Mouse (Mus musculus): ENCODE measurements around the gene Zkscan6. TPM values are rescaled to one million over a fixed set of nuclear protein-coding genes. Genes with fewer than 3 reads are reported as not detected.

The Zkscan6 gene
- polyA plus RNA-seq, 1 experiment = 10.3 TPM

DNA sequence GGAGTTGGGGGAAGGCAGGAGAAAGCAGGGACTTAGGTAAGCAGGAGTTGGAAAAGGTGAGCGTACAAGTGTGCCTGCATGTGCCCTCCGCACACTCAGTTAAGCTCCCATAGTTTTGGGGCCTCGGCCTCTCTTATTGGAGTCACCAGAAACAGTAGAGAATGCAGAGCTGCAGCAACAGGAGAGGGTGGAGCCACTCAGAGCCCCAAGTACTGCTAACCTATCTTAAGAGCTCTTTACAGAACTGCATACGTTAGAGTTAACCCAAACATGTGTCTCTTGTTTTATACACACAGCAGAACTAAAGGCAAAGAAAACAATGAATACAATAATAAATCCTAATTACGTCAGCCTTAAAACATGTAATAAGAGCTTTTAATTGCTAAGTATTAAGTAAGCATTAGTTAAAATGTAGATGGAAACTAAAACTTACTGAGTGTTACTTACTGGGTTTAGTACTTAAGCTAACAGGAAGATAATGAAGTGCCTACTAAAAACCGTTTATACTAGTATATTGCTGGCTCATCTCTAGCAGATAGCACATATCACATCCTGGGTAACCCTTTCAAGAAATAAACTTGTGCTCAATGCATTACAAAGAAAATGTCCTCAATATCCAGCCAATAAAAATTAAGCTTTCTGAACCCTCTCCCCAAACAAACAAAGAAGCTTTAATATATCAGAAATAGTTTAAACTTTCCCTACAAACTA, 32.9 kb upstream of the Zkscan6 start:
- Histone ChIP-seq H3K27ac (ENCODE audit: control insufficient read depth, insufficient read depth, low read depth, low read length) (no peak overlapping the region), H3K27me3 (ENCODE audit: control insufficient read depth, insufficient read depth, low read length) (no peaks in the 10 kb centered on the region), H3K4me3 (ENCODE audit: control insufficient read depth, low read depth, low read length) (no peak overlapping the region), H3K36me3 (ENCODE audit: control insufficient read depth, insufficient read depth, low read length) (no peaks in the 10 kb centered on the region), H3K4me1 (ENCODE audit: control insufficient read depth, insufficient read depth, low read length) (no peaks in the 10 kb centered on the region)
- TF ChIP-seq POLR2A (IDR thresholded peaks at IDR 0.05; ENCODE audit: control insufficient read depth, low read depth, low read length) (no peak), CTCF (IDR thresholded peaks at IDR 0.05; ENCODE audit: control insufficient read depth, insufficient read depth, insufficient replicate concordance, low read depth, low read length) (no peak)

DNA sequence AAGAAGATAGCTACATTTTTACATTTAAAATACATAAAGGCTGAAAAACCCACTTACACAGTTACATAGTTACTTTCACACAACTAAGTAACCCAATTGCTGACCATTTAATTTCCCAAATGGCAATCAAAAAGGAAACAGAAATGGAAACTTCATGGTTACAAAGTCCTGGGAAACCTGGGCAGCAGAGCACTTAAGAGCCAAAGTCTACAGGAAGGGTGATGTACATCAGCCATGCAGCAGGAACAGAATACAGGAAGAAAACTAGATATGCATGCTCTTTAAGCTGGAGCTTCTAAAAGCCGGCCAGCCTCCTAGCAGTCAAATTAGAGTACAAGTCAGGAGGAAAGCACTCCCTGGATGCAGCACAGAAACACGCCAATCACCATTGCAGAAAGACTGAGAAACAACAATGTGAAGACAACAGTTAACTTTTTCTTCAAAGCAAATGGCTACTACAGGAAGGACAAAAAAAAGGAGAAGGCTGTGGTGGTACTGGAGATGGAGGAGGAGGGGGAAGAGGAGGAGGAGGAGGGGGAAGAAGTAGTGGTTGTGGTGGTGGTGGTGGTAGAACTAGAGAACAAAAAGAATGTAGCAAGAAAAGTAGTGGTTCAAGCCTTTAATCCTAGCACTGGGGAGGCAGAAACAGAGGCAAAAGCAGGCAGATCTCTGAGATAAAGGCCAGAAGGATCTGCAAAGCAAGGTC, 29.9 kb upstream of the Zkscan6 start:
- Histone ChIP-seq H3K4me1 (ENCODE audit: control insufficient read depth, insufficient read depth, low read length) (no peaks in the 10 kb centered on the region), H3K36me3 (ENCODE audit: control insufficient read depth, insufficient read depth, low read length) (no peaks in the 10 kb centered on the region), H3K27me3 (ENCODE audit: control insufficient read depth, insufficient read depth, low read length) (no peaks in the 10 kb centered on the region), H3K27ac (ENCODE audit: control insufficient read depth, insufficient read depth, low read depth, low read length) (no peak overlapping the region), H3K4me3 (ENCODE audit: control insufficient read depth, low read depth, low read length) (no peak overlapping the region)
- TF ChIP-seq CTCF (IDR thresholded peaks at IDR 0.05; ENCODE audit: control insufficient read depth, insufficient read depth, insufficient replicate concordance, low read depth, low read length) (no peak), POLR2A (IDR thresholded peaks at IDR 0.05; ENCODE audit: control insufficient read depth, low read depth, low read length) (no peak)

GRCm38 (mm10) chr11:65777810-65778209, 29.2 kb upstream of the Zkscan6 start:
- no peak for TF ChIP-seq CTCF (IDR thresholded peaks at IDR 0.05; ENCODE audit: control insufficient read depth, insufficient read depth, insufficient replicate concordance, low read depth, low read length)
- TF ChIP-seq POLR2A (IDR thresholded peaks at IDR 0.05; ENCODE audit: control insufficient read depth, low read depth, low read length) = no peak
- no peaks in the 10 kb centered on the region for H3K36me3 ChIP-seq (ENCODE audit: control insufficient read depth, insufficient read depth, low read length)
- no peaks in the 10 kb centered on the region for H3K4me1 ChIP-seq (ENCODE audit: control insufficient read depth, insufficient read depth, low read length)
- no peaks in the 10 kb centered on the region for H3K27me3 ChIP-seq (ENCODE audit: control insufficient read depth, insufficient read depth, low read length)
- H3K4me3 ChIP-seq (ENCODE audit: control insufficient read depth, low read depth, low read length) = no peak overlapping the region
- H3K27ac ChIP-seq (ENCODE audit: control insufficient read depth, insufficient read depth, low read depth, low read length) = no peak overlapping the region

GRCm38 (mm10) chr11:65779066-65779465, 27.9 kb upstream of the Zkscan6 start:
- TF ChIP-seq POLR2A (IDR thresholded peaks at IDR 0.05; ENCODE audit: control insufficient read depth, low read depth, low read length) (no peak), CTCF (IDR thresholded peaks at IDR 0.05; ENCODE audit: control insufficient read depth, insufficient read depth, insufficient replicate concordance, low read depth, low read length) (no peak)
- no peaks in the 10 kb centered on the region for H3K27me3 ChIP-seq (ENCODE audit: control insufficient read depth, insufficient read depth, low read length)
- H3K36me3 ChIP-seq (ENCODE audit: control insufficient read depth, insufficient read depth, low read length) = no peaks in the 10 kb centered on the region
- no peaks in the 10 kb centered on the region for H3K4me1 ChIP-seq (ENCODE audit: control insufficient read depth, insufficient read depth, low read length)
- no peak overlapping the region for H3K27ac ChIP-seq (ENCODE audit: control insufficient read depth, insufficient read depth, low read depth, low read length)
- H3K4me3 ChIP-seq (ENCODE audit: control insufficient read depth, low read depth, low read length) = no peak overlapping the region

GRCm38 (mm10) chr11:65779578-65779977, 27.4 kb upstream of the Zkscan6 start:
- Histone ChIP-seq H3K27me3 (ENCODE audit: control insufficient read depth, insufficient read depth, low read length) (no peaks in the 10 kb centered on the region), H3K27ac (ENCODE audit: control insufficient read depth, insufficient read depth, low read depth, low read length) (no peak overlapping the region), H3K4me1 (ENCODE audit: control insufficient read depth, insufficient read depth, low read length) (no peaks in the 10 kb centered on the region), H3K4me3 (ENCODE audit: control insufficient read depth, low read depth, low read length) (no peak overlapping the region), H3K36me3 (ENCODE audit: control insufficient read depth, insufficient read depth, low read length) (no peaks in the 10 kb centered on the region)
- TF ChIP-seq CTCF (IDR thresholded peaks at IDR 0.05; ENCODE audit: control insufficient read depth, insufficient read depth, insufficient replicate concordance, low read depth, low read length) (no peak), POLR2A (IDR thresholded peaks at IDR 0.05; ENCODE audit: control insufficient read depth, low read depth, low read length) (no peak)

GRCm38 (mm10) chr11:65781596-65781995, 25.4 kb upstream of the Zkscan6 start:
- Histone ChIP-seq H3K4me1 (ENCODE audit: control insufficient read depth, insufficient read depth, low read length) (no peaks in the 10 kb centered on the region), H3K36me3 (ENCODE audit: control insufficient read depth, insufficient read depth, low read length) (no peaks in the 10 kb centered on the region), H3K27me3 (ENCODE audit: control insufficient read depth, insufficient read depth, low read length) (no peaks in the 10 kb centered on the region), H3K4me3 (ENCODE audit: control insufficient read depth, low read depth, low read length) (no peak overlapping the region), H3K27ac (ENCODE audit: control insufficient read depth, insufficient read depth, low read depth, low read length) (no peak overlapping the region)
- TF ChIP-seq POLR2A (IDR thresholded peaks at IDR 0.05; ENCODE audit: control insufficient read depth, low read depth, low read length) = no peak
- TF ChIP-seq CTCF (IDR thresholded peaks at IDR 0.05; ENCODE audit: control insufficient read depth, insufficient read depth, insufficient replicate concordance, low read depth, low read length) = no peak

GRCm38 (mm10) chr11:65786160-65786559, 20.8 kb upstream of the Zkscan6 start:
- Histone ChIP-seq H3K4me3 (ENCODE audit: control insufficient read depth, low read depth, low read length) (no peak overlapping the region), H3K27ac (ENCODE audit: control insufficient read depth, insufficient read depth, low read depth, low read length) (no peak overlapping the region), H3K36me3 (ENCODE audit: control insufficient read depth, insufficient read depth, low read length) (no peaks in the 10 kb centered on the region), H3K4me1 (ENCODE audit: control insufficient read depth, insufficient read depth, low read length) (no peaks in the 10 kb centered on the region), H3K27me3 (ENCODE audit: control insufficient read depth, insufficient read depth, low read length) (no peaks in the 10 kb centered on the region)
- TF ChIP-seq POLR2A (IDR thresholded peaks at IDR 0.05; ENCODE audit: control insufficient read depth, low read depth, low read length) = no peak
- no peak for TF ChIP-seq CTCF (IDR thresholded peaks at IDR 0.05; ENCODE audit: control insufficient read depth, insufficient read depth, insufficient replicate concordance, low read depth, low read length)

Measured in testis, adult 2 months (tissue).